Mouse (Mus musculus) hindbrain, embryonic 13.5 days (tissue): ENCODE measurements at regions not wholly inside any gene's neighbourhood (a gene's known extent, or its start where the extent isn't known, plus 50 kb on each side); places are given as distances from the start of the nearest gene placed in this dataset.
A peak's percentile ranks its signal among the peaks of the same experiment; 100 is the strongest.

Source experiments
- ATAC-seq: fragments of 200-750 bp; cut with Nextera tagmentation; 2 replicates; pipeline ENCODE4 v1.8.0; 2017; ENCODE audit warnings: moderate TSS enrichment; ENCODE audit not compliant: low FRiP score
- H3K27ac ChIP-seq: fragments of 300-500 bp; sonication (generic); 2 replicates; pipeline ENCODE4 v1.5.1; 2015; ENCODE audit warnings: inconsistent platforms, mild to moderate bottlenecking, moderate library complexity
- H3K27me3 ChIP-seq: fragments of 300-500 bp; sonication (generic); 2 replicates; pipeline ENCODE4 v1.6.1; 2015; ENCODE audit warnings: mild to moderate bottlenecking, inconsistent platforms
- H3K36me3 ChIP-seq: fragments of 300-500 bp; sonication (generic); 2 replicates; pipeline ENCODE4 v1.6.1; 2015; ENCODE audit warnings: mild to moderate bottlenecking, inconsistent platforms
- H3K4me1 ChIP-seq: fragments of 300-500 bp; sonication (generic); replicated peaks from 2 replicates; pipeline ENCODE4 v1.6.1; 2015; ENCODE audit warnings: inconsistent platforms
- H3K4me2 ChIP-seq: fragments of 300-500 bp; sonication (generic); 2 replicates; pipeline ENCODE4 v1.6.1; 2015; ENCODE audit warnings: inconsistent platforms, mild to moderate bottlenecking, moderate library complexity
- H3K4me3 ChIP-seq: fragments of 300-500 bp; sonication (generic); 2 replicates; pipeline ENCODE4 v1.5.1; 2015; ENCODE audit warnings: mild to moderate bottlenecking, inconsistent platforms
- H3K9ac ChIP-seq: fragments of 300-500 bp; sonication (generic); 2 replicates; pipeline ENCODE4 v1.6.1; 2015; ENCODE audit warnings: mild to moderate bottlenecking, inconsistent platforms
- H3K9me3 ChIP-seq: fragments of 300-500 bp; sonication (generic); 2 replicates; pipeline ENCODE4 v1.6.1; 2016; ENCODE audit warnings: inconsistent platforms
- WGBS: fragments of 180-500 bp; shearing (Covaris S2); methylation state at CpG from one replicate; pipeline ENCODE4 v1.1.7; 2015; 5-methylcytosine and 5-hydroxymethylcytosine counted together

DNA sequence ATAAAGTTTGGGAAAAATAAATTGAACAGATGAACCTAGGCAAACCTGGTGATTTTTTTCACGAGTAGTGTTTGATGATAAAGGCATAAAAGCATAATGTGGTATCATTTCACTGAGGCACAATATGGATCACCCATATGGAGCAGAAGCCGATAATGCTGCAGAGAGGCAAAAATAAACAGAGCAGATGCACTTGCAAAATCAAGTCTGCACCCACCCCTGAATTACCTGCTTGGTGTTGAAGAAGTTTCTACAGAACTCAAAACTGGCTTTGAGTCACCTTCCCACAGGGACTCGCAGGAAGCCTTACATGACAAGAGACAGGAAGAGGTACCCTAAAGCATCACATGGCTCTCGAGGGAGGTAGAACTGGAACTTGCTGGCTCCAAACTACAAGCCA is 328.1 kb downstream of the Rnf144a start:
- WGBS, result 89% methylated on average over 4 of the region's 4 CpGs
- Histone ChIP-seq H3K4me1 (no peaks in the 10 kb centered on the region), H3K27ac (no peak overlapping the region)

DNA sequence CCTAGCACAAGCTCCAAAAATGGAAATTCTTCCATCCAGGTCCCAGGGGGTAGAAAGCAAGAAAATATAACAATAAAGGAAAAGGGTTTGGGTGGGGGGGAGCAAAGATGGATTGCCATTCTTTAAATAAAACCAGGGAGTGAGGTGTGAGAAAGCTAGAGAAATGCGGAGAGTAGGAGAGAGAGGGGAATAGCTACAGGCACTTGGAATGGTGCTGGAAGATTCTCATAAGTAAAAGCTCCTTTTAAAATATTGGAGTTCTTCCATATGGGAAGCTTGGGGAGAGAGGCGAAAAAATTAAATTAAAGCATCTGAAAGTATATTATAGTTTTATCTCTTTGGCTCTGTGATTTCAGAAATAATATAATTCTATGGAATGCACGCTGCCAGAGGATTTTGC is 328.6 kb downstream of the Rnf144a start:
- Histone ChIP-seq H3K36me3 (no peaks in the 10 kb centered on the region), H3K4me1 (no peaks in the 10 kb centered on the region), H3K9me3 (no peaks in the 10 kb centered on the region), H3K27me3 (no peaks in the 10 kb centered on the region), H3K4me3 (no peak overlapping the region), H3K4me2 (no peak overlapping the region), H3K9ac (no peak overlapping the region), H3K27ac (no peak overlapping the region)
- no peak for ATAC-seq
- 88% methylated on average over 3 of the region's 3 CpGs for WGBS

More for the DNA sequence above, 328.1 kb downstream of the Rnf144a start:
- Histone ChIP-seq H3K27me3 (no peaks in the 10 kb centered on the region), H3K4me3 (no peak overlapping the region), H3K9ac (no peak overlapping the region), H3K4me2 (no peak overlapping the region), H3K36me3 (no peaks in the 10 kb centered on the region), H3K9me3 (no peaks in the 10 kb centered on the region)
- ATAC-seq, result no peak

DNA sequence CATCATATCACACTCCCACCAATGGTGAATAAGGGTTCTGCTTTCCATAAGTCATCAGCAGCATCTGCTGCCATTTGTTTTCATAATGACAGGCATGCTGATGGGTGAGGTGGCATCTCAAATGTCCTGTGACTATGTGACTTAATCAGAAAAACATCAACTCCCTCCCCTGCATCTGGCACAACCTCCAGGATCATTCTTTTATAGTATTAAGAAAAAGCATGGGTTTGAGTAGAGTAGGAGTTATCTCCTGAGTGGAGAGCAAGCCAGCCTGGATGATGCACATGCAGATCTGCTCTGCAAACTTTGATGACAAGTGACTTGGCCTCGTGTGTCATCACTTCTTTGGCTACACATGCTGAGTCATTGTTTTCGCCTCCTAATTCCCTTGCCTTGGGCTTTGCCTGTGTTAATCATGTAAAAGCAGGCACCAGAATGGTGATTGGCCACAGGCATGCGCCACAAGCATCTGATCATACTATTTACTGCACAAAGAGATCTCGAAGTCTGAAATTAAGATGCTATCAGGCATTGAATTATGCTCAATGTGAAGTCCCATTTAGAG is 335.9 kb downstream of the Rnf144a start:
- ATAC-seq, result no peak
- 59% methylated on average over 4 of the region's 4 CpGs for WGBS
- H3K4me2 ChIP-seq, result no peak overlapping the region

DNA sequence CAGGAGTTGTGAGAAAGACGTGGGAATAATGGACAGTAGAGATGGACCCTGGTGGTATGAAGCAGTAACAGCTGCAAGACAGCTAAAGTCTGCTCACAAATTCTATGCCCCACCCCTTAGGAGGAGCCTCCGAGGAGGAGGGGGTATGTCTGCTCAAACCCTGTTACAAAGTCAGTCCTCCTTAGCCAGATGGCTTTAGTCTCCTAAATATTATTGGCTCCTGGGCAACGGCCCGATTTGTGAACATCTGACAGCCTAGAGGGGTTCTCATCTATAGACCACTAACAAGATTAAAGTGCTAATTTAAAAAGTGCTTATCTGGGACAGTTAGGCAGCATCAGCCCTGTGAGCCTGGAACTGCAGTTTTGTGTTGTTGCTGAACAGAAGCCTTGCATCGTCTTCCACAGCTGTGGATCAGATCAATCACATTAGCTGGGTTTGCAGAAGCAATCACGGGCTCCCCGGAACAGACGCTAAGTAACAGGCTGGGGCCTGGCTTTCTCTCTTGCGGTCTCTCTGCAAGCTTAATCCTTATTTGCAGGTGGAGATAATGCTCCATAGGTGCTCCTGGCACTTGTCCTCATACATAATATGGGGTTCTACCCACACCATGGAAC is 339.3 kb downstream of the Rnf144a start:
- WGBS, result 43% methylated on average over 9 of the region's 9 CpGs

More for the DNA sequence above, 335.9 kb downstream of the Rnf144a start:
- H3K4me1 ChIP-seq, result 0 out of 2 replicates have a peak, but pooled peaks cover 9% of the 10 kb centered on the region
- H3K27me3 ChIP-seq, result no peaks in the 10 kb centered on the region
- no peak overlapping the region for H3K4me3 ChIP-seq
- no peak overlapping the region for H3K27ac ChIP-seq
- no peaks in the 10 kb centered on the region for H3K9me3 ChIP-seq
- H3K9ac ChIP-seq, result no peak overlapping the region
- H3K36me3 ChIP-seq, result no peaks in the 10 kb centered on the region

DNA sequence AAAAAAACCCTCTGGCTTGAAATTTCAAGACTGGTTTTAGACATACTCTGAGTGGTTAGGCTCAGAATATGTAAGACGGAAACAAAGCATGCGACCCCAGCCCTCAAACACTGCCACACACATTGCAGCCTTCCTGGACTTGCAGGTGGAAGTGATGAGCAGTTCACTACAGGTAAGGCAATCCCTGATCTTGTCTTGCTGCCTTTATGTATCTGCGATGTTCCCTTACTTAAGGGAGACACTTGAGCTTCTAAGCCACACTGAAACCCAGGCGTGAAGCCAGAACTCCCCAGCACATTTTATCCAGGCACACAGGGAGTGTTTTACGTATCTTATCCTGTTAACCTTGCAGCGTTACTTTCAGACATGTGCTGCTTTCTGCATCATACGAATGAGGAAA is 342.9 kb downstream of the Rnf144a start:
- Histone ChIP-seq H3K36me3 (no peaks in the 10 kb centered on the region), H3K4me2 (no peak overlapping the region), H3K4me3 (no peak overlapping the region), H3K4me1 (peaks cover 23% of the 10 kb centered on the region), H3K27ac (no peak overlapping the region), H3K27me3 (peaks cover 9% of the 10 kb centered on the region; the same call in 1 of the 2 replicates), H3K9ac (no peak overlapping the region), H3K9me3 (no peaks in the 10 kb centered on the region)
- no peak for ATAC-seq
- WGBS, result 84% methylated on average over 7 of the region's 7 CpGs

More for the DNA sequence above, 339.3 kb downstream of the Rnf144a start:
- Histone ChIP-seq H3K27me3 (peaks cover 5% of the 10 kb centered on the region; the same call in 1 of the 2 replicates), H3K9me3 (no peaks in the 10 kb centered on the region), H3K27ac (no peak overlapping the region), H3K4me1 (0 out of 2 replicates have a peak, but pooled peaks cover 9% of the 10 kb centered on the region), H3K4me3 (no peak overlapping the region), H3K36me3 (no peaks in the 10 kb centered on the region), H3K4me2 (no peak overlapping the region), H3K9ac (no peak overlapping the region)
- ATAC-seq, result no peak

DNA sequence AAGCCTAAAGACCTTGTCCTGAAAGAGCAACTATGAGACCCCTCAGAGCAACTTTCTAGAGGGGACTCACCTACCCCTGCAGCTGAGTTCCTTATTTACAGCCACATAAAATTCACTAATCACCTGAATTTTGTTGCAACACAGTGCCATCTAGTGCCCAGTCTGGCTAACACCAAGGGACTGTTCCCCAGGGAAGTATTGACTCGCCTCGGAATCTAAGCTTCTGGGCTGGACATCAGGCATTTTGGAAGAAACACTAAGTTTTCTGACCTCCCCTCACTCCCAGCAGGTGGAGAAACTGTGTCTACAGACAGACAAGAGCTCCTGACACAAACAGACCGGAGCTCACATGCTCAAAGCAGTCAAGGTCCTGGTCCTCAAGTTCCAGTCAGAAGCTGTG is 343.4 kb downstream of the Rnf144a start:
- Histone ChIP-seq H3K9me3 (no peaks in the 10 kb centered on the region), H3K4me3 (no peak overlapping the region), H3K36me3 (no peaks in the 10 kb centered on the region), H3K4me2 (no peak overlapping the region), H3K4me1 (peaks cover 23% of the 10 kb centered on the region), H3K27me3 (peaks cover 9% of the 10 kb centered on the region; the same call in 1 of the 2 replicates), H3K27ac (no peak overlapping the region), H3K9ac (no peak overlapping the region)
- 8% methylated on average over 3 of the region's 3 CpGs for WGBS
- ATAC-seq, result peak; percentile 39; the same call in 1 of the 2 replicates

DNA sequence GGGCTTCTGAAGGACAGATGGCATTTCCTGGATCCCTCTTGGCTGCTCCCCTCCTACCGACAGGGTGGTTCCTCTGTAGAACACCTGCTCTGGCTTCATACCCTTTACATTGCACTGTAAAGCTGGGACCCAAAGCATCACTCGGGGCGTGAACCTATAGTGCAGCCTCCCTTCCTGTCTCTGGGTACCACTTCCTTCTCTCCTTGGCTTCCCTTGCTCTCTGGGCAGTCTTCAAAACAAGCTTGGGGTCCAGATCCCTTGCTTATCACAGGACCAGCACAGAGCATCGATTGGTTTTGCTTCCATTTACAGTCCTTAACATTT is 346.4 kb downstream of the Rnf144a start:
- 45% methylated on average over 4 of the region's 4 CpGs for WGBS
- Histone ChIP-seq H3K4me1 (peaks cover 14% of the 10 kb centered on the region), H3K27ac (no peak overlapping the region), H3K4me2 (peak overlapping the region; percentile 51), H3K27me3 (peaks cover 9% of the 10 kb centered on the region; the same call in 1 of the 2 replicates), H3K36me3 (no peaks in the 10 kb centered on the region), H3K9me3 (no peaks in the 10 kb centered on the region), H3K4me3 (no peak overlapping the region), H3K9ac (peak overlapping the region; percentile 66; the same call in 1 of the 2 replicates)
- ATAC-seq, result no peak

DNA sequence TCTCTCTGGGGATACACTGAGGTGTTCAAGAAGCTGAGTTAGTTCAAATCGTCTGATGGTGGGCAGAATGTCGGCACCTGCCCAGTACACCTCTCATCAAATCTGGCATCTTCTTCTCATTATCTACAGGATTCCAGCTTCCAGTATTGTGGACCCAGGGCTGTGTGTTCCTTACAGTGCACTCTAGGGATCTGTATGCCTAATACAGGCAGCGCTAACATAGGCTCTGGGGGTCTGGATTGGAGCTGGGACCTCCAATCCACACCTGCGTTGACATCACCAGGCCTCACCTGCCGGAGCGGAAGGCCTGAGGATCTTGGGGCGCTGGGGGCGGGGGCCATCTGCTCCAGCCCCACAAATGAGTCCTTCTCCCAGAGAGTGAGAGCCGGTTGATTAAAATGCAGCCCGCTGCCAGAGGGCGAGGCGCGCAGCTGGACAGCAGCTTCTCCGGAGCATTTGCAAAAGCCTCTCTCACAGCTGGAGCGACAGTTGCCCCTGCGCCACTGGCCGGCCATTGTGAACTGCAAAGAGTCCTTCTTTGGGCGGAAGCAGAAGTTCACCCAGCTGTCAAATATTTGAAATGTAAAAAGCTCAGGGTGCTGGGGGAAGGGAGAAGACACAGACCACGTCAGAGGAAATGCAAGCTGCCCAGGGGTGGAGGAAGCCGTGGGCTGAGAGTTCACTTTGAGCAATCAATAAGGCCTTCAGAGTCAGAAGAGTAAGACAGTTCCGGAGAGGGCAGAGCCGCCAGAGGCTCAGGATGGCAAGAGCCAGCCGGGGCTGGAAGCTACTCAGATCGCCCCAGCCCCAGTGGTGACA is 347.0 kb downstream of the Rnf144a start:
- H3K27ac ChIP-seq, result peak overlapping the region; percentile 20; the same call in 1 of the 2 replicates
- peak overlapping the region; percentile 66 for H3K9ac ChIP-seq
- H3K9me3 ChIP-seq, result no peaks in the 10 kb centered on the region
- 5% methylated on average over 24 of the region's 24 CpGs for WGBS
- no peaks in the 10 kb centered on the region for H3K36me3 ChIP-seq
- H3K4me3 ChIP-seq, result peak overlapping the region; percentile 22
- peak overlapping the region; percentile 51 for H3K4me2 ChIP-seq
- ATAC-seq, result 0 out of 2 replicates have a peak, but pooled peaks have one; percentile 39
- peaks cover 14% of the 10 kb centered on the region for H3K4me1 ChIP-seq
- H3K27me3 ChIP-seq, result peaks cover 9% of the 10 kb centered on the region; the same call in 1 of the 2 replicates

DNA sequence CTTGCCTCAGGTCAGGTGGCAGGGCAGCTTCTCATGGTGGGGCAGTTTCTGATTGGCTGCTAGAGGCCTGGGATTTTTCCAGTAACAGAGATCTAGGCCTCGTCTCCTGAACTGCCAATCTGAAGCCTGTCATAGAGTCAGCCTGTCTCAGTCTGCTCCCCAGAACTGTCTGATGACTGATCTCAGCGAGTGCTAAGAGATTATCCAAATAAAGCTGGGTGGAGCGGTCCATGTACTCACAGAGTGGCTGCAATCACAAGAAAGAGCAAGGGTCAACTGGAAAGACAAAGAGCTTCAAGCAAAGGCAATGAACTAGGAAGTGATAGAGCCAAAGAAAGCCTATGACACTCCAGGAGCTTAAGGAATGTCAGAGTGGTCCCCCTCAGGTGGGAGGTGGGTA is 354.7 kb downstream of the Rnf144a start:
- Histone ChIP-seq H3K4me2 (no peak overlapping the region), H3K27ac (no peak overlapping the region), H3K4me1 (no peaks in the 10 kb centered on the region), H3K9me3 (no peaks in the 10 kb centered on the region), H3K36me3 (no peaks in the 10 kb centered on the region), H3K27me3 (no peaks in the 10 kb centered on the region), H3K9ac (no peak overlapping the region), H3K4me3 (no peak overlapping the region)
- no peak for ATAC-seq
- WGBS, result 54% methylated on average over 3 of the region's 3 CpGs

DNA sequence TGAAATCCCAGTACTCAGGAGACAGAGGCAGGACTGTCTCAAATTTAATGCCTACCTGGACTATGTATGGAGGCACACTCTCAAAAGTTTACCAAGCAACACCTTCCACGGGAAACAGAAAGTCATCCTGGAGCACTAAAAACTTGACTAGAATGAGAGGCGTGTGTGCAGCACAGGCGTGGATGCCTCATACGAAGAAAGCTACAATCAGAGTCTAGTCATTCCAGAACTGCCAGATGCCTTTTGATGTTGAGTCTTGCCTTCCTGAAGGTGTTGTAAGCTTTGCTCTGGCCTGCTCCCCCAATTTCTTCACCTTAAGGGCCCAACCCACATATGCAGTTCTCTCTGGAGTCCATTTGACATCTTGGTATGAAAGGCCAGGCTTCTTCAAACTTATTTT is 356.0 kb downstream of the Rnf144a start:
- WGBS, result 95% methylated on average over 4 of the region's 4 CpGs
- Histone ChIP-seq H3K4me1 (no peaks in the 10 kb centered on the region), H3K36me3 (no peaks in the 10 kb centered on the region)

DNA sequence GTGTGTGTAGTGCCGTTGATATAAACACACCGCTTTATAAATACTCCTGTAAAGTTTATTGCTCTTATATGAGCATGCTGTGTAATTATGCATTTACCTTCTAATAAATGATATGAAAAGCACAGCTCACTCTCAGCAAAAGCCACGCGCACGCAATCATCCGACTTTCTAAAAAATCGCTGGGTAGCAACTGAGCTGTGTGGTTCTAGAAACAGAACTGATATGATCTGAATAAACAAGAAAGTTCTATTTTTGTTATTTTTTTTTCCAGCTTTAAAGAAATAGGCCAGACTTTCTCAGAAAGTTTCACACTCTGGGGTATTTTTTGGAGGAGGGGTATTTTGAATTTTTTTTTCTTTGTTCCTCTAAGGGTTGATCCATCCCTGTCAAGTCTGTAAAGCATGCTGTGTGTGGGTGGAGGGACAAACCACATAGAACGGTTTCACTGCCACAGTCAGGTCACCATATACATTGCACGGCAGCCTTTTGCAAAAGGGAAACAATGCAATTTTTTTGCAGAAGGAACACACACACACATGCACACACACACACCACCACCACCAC is 357.5 kb downstream of the Rnf144a start:
- no peaks in the 10 kb centered on the region for H3K36me3 ChIP-seq
- H3K4me2 ChIP-seq, result no peak overlapping the region
- 83% methylated on average over 9 of the region's 9 CpGs for WGBS
- no peaks in the 10 kb centered on the region for H3K9me3 ChIP-seq
- no peak overlapping the region for H3K4me3 ChIP-seq
- H3K27ac ChIP-seq, result no peak overlapping the region
- H3K9ac ChIP-seq, result no peak overlapping the region
- H3K4me1 ChIP-seq, result no peaks in the 10 kb centered on the region
- no peaks in the 10 kb centered on the region for H3K27me3 ChIP-seq
- no peak for ATAC-seq

More for the DNA sequence above, 356.0 kb downstream of the Rnf144a start:
- Histone ChIP-seq H3K27ac (no peak overlapping the region), H3K9me3 (no peaks in the 10 kb centered on the region), H3K4me3 (no peak overlapping the region), H3K4me2 (no peak overlapping the region), H3K27me3 (no peaks in the 10 kb centered on the region), H3K9ac (no peak overlapping the region)
- no peak for ATAC-seq

DNA sequence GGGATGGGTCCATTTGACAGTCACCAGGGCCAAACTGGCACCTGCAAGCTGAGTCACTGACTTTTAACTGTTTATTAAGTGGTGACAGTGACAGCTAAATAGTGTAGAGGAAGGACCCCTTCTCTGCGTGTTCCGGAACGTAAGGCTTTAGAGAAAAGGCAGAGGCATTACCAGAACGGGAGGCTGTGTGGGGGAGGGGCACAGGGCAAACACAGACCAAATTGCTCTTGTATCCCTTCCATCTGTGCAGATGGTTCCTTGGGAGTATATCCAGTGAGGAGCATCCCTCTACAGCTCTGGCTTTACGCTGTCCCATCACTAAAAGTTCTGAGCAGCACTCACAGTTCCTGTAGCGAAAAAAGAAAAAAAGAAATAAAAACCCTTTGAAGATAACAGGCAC is 368.1 kb downstream of the Rnf144a start:
- no peak for ATAC-seq
- no peaks in the 10 kb centered on the region for H3K36me3 ChIP-seq
- no peak overlapping the region for H3K9ac ChIP-seq
- H3K9me3 ChIP-seq, result peaks cover 3% of the 10 kb centered on the region; the same call in 1 of the 2 replicates
- no peak overlapping the region for H3K4me2 ChIP-seq
- no peaks in the 10 kb centered on the region for H3K4me1 ChIP-seq
- H3K4me3 ChIP-seq, result no peak overlapping the region
- 87% methylated on average over 6 of the region's 6 CpGs for WGBS
- H3K27me3 ChIP-seq, result no peaks in the 10 kb centered on the region
- no peak overlapping the region for H3K27ac ChIP-seq
